Mouse (Mus musculus) CD4-positive, CD25-positive, alpha-beta regulatory T cell, adult 9 weeks (primary cell): Measurements from ENCODE around the gene Tmem169. TPM values are rescaled to one million over a fixed set of nuclear protein-coding genes. Genes with fewer than 3 reads are reported as not detected.

Source experiments
- polyA plus RNA-seq: library from polyadenylated mRNA; unstranded; fragments of 100-300 nt; shearing (Covaris generic); gene quantifications from one replicate; pipeline ENCODE4 v1.2.1, GENCODE M21; 2017

Gene Tmem169
- polyA plus RNA-seq, result not detected

DNA sequence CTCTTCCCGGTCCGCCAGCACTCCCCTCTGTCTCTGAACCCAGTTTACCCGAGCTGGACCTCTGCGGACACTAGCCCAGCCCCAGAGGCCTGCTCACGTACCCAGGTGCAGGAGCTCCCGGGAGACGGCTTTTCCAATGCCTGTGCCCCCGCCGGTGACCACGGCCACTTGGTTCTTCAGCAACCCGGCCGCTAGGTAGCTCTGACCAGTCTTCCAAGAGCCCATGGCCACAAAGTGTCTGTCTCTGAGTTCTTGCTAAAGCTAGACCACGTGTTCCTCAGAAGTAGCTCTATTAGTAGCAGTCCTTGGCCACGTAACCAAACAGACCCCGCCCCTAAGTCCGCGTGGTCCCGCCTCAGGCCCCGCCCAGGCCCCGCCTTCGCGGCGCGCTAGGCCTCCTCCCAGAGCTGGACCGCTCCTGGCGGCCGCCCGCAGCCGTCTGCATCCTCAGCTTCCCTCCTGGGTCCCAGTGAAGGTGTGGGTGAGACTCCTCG lies at the start of gene Tmem169, which contains the start of gene Pecr:
Gene Tmem169, plus strand, starts transcription at position 378 of the 494 bp plus-strand sequence.
Gene Pecr, minus strand, starts transcription at position 323 of the 494 bp plus-strand sequence.

GRCm38 (mm10) chr1:72307317-72307798 lies 23.2 kb downstream of the Tmem169 start, which contains the start of gene Xrcc5:
Gene Xrcc5, plus strand, starts transcription at chr1:72307421.

Other genes with a start within 250 kb of the Tmem169 start
- gene Mreg, start 72.1 kb upstream of the Tmem169 start, polyA plus RNA-seq, result not detected
- 7.7 TPM for gene Pecr, start 55 bp upstream of the Tmem169 start, polyA plus RNA-seq
- 42.3 TPM for gene Xrcc5, start 23.1 kb downstream of the Tmem169 start, polyA plus RNA-seq